Mouse (Mus musculus) midbrain, postnatal 0 days (tissue): ENCODE measurements at regions not wholly inside any gene's neighbourhood (a gene's known extent, or its start where the extent isn't known, plus 50 kb on each side); places are given as distances from the start of the nearest gene placed in this dataset.

Source experiments
- ATAC-seq: fragments of 200-750 bp; cut with Nextera tagmentation; 2 replicates; pipeline ENCODE4 v1.8.0; 2017; ENCODE audit warnings: moderate number of reproducible peaks, mild to moderate bottlenecking, moderate TSS enrichment, moderate library complexity; ENCODE audit not compliant: low FRiP score
- DNase-seq: peaks from one replicate; pipeline ENCODE4 v3.0.0-alpha.2; 2015; ENCODE audit warnings: low spot score
- H3K27ac ChIP-seq: fragments of 300-500 bp; sonication (generic); 2 replicates; pipeline ENCODE4 v1.5.1; 2014; ENCODE audit warnings: low read depth, mild to moderate bottlenecking, low read length, mixed read lengths
- H3K27me3 ChIP-seq: fragments of 300-500 bp; sonication (generic); 2 replicates; pipeline ENCODE4 v1.6.1; 2014; ENCODE audit warnings: low read length, control low read depth, mixed read lengths; ENCODE audit not compliant: insufficient read depth
- H3K36me3 ChIP-seq: fragments of 300-500 bp; sonication (generic); 2 replicates; pipeline ENCODE4 v1.6.1; 2014; ENCODE audit warnings: low read length, control low read depth, mixed read lengths; ENCODE audit not compliant: insufficient read depth
- H3K4me1 ChIP-seq: fragments of 300-500 bp; sonication (generic); 2 replicates; pipeline ENCODE4 v1.6.1; 2014; ENCODE audit warnings: mild to moderate bottlenecking, control low read depth, antibody characterized with exemption, low read length, mixed read lengths; ENCODE audit not compliant: insufficient read depth
- H3K4me2 ChIP-seq: fragments of 300-500 bp; sonication (generic); 2 replicates; pipeline ENCODE4 v1.6.1; 2014; ENCODE audit warnings: low read depth, mild to moderate bottlenecking, low read length, mixed read lengths; ENCODE audit not compliant: poor library complexity, severe bottlenecking
- H3K4me3 ChIP-seq: fragments of 300-500 bp; sonication (generic); 2 replicates; pipeline ENCODE4 v1.5.1; 2014; ENCODE audit warnings: low read depth, mild to moderate bottlenecking, low read length, moderate library complexity
- H3K9ac ChIP-seq: fragments of 300-500 bp; sonication (generic); replicated peaks from 2 replicates; pipeline ENCODE4 v1.6.1; 2014; ENCODE audit warnings: mild to moderate bottlenecking, low read length, moderate library complexity, mixed read lengths; ENCODE audit not compliant: poor library complexity, severe bottlenecking
- H3K9me3 ChIP-seq: fragments of 300-500 bp; sonication (generic); 2 replicates; pipeline ENCODE4 v1.6.1; 2016; ENCODE audit warnings: low read length, control low read depth
- CTCF ChIP-seq: IDR thresholded peaks from 2 replicates; pipeline ENCODE4 v1.5.1; 2016; ENCODE audit warnings: antibody characterized with exemption, mild to moderate bottlenecking
- WGBS: fragments of 180-500 bp; shearing (Covaris S2); extraction: QIAGEN DNeasy Blood & Tissue Kit; methylation state at CpG from one replicate; pipeline ENCODE4 v1.1.7; 2014; 5-methylcytosine and 5-hydroxymethylcytosine counted together

DNA sequence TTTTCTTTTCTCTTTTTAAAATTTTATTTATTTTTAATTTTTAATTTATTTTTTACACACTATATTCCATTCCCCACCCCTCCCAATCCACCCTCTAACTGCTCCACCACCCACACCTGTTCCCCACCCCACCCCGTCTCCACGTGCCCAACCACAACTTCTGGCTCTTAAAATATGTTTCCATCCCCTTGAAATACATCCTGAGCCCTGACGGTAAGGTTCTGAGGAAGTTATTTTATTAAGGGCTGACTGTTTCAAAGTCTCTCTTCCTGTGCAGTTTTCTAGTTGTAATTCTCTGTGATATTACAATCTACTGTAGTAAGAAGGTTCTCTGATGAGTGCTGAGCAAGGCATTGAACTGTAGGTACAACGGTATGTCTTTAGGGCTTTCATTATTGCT lies 325.6 kb upstream of the Negr1 start:
- 87% methylated on average over 4 of the region's 4 CpGs for WGBS
- no peak for TF ChIP-seq CTCF

DNA sequence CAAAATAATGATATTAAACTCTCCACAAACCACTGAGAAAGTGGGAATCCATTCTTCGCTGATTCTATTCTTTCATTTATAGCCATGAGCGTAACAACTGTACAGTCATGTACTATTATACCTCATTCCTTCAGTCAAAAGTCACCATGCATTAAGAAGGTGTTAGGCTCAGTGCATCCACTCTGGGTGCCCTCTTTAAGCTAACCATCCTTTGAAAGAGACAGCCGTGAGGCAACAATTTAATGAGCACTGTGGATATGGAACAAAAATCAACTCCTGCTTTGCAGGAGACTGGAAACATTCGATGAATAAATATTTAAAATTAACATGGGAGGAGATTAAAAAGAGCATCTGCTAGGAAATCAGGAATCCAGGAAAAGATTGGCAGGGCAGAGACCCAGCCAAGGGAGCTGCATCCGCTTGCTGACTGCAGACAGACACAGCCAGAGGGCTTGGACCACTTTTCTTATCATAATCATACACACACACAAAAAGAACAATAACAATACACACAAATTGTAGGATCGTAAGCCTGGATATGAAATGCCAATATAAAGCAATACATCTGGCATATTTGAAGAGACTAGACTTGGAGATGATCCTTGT lies 309.2 kb upstream of the Negr1 start:
- peak overlapping the region; percentile 34; the same call in 1 of the 2 replicates for H3K27ac ChIP-seq
- H3K4me1 ChIP-seq: no peaks in the 10 kb centered on the region
- ATAC-seq: no peak
- peak; percentile 11 for DNase-seq
- TF ChIP-seq CTCF: no peak
- 45% methylated on average over 6 of the region's 6 CpGs for WGBS
- no peaks in the 10 kb centered on the region for H3K9me3 ChIP-seq
- H3K27me3 ChIP-seq: no peaks in the 10 kb centered on the region
- H3K4me3 ChIP-seq: no peak overlapping the region
- no peaks in the 10 kb centered on the region for H3K36me3 ChIP-seq
- no peak overlapping the region for H3K9ac ChIP-seq
- H3K4me2 ChIP-seq: no peak overlapping the region

More for the DNA sequence above, 325.6 kb upstream of the Negr1 start:
- DNase-seq: no peak
- H3K27ac ChIP-seq: no peak overlapping the region
- H3K4me1 ChIP-seq: no peaks in the 10 kb centered on the region
- H3K4me2 ChIP-seq: no peak overlapping the region
- H3K9ac ChIP-seq: no peak overlapping the region
- H3K4me3 ChIP-seq: no peak overlapping the region
- H3K36me3 ChIP-seq: no peaks in the 10 kb centered on the region
- no peaks in the 10 kb centered on the region for H3K9me3 ChIP-seq
- H3K27me3 ChIP-seq: no peaks in the 10 kb centered on the region
- ATAC-seq: no peak

DNA sequence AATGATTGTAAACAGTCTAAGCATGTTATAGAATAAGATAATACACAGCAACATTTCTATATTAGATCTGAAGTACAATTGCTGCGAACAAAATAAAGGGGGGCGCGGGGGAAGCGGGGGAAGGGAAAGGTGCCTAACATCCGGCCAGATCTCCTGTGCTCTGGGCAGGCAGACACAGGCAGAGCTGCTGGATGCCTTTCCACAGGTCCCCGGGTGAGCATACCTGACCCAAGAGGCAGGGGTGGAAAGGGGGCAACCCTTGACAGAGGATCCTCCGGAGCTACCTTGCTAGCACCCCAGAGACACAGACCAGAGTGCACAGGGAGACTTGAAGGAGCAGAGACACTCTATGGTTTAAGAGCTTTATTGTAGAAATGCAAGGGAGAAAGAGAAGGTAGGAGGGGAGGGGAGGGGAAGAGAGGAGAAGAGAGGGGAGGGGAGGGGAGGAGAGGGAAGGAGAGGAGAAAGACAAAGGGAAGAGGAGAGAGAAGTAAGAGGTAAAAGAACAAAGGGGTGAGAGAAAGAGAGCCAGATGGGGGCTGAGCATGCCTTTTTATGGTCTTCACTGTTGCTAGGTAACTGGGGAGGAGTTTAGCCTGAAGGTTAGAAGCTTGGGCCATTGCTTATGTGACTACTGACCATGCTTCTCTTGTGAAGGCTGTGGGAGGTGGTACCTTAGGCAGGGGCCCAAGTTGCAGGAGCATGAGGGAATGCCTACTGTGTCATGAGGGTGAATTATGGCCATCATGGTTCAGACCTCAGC lies 308.2 kb upstream of the Negr1 start:
- Histone ChIP-seq H3K9me3 (no peaks in the 10 kb centered on the region), H3K4me3 (no peak overlapping the region), H3K9ac (no peak overlapping the region), H3K36me3 (no peaks in the 10 kb centered on the region), H3K4me1 (no peaks in the 10 kb centered on the region), H3K4me2 (no peak overlapping the region), H3K27ac (no peak overlapping the region), H3K27me3 (no peaks in the 10 kb centered on the region)
- DNase-seq (no peak), ATAC-seq (no peak)
- 72% methylated on average over 7 of the region's 7 CpGs for WGBS
- no peak for TF ChIP-seq CTCF

DNA sequence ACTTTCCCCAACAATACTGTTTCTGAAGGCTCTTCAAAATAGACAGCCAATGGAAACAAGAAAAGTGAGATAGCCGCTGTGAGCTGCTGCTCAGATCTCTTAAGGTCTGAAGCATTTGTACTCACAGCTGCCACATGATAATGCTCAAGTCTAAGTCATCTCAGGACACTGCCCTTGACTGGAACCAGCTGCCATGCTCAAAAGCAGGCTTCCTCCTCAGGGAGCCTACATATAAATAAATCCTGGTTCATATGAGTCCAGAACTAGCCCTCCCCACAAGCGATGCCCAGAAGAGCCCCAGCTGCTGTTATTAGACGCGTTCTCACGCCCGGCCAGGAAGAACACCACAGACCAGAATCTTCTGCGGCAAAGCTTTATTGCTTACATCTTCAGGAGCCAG lies 304.9 kb upstream of the Negr1 start:
- Histone ChIP-seq H3K9ac (no peak overlapping the region), H3K27me3 (no peaks in the 10 kb centered on the region), H3K36me3 (no peaks in the 10 kb centered on the region), H3K4me2 (no peak overlapping the region), H3K9me3 (no peaks in the 10 kb centered on the region), H3K27ac (no peak overlapping the region), H3K4me3 (no peak overlapping the region), H3K4me1 (no peaks in the 10 kb centered on the region)
- DNase-seq (no peak), ATAC-seq (no peak)
- WGBS: 99% methylated on average over 7 of the region's 7 CpGs
- TF ChIP-seq CTCF: no peak

DNA sequence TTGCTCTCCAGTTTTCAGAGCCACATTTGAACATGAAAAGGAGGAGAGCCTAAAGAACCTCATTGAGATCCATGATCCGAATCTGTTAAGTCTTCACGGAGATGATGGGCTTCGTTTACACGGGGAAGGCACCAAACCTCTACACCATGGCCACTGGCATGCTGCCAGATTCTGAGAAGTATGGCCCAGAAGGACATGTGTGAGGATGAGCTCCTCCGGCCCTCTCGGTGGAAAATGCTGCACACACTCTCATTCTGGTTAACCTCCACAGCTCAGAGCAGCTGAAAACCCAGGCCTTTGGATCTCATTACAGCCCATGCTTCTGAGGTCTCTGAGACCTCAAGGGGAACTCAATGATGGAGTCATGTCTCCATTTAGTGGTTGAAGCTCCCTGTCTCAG lies 296.9 kb upstream of the Negr1 start:
- H3K4me3 ChIP-seq: no peak overlapping the region
- no peaks in the 10 kb centered on the region for H3K36me3 ChIP-seq
- no peak for DNase-seq
- no peak overlapping the region for H3K4me2 ChIP-seq
- no peaks in the 10 kb centered on the region for H3K4me1 ChIP-seq
- WGBS: 94% methylated on average over 6 of the region's 6 CpGs
- no peak for ATAC-seq
- no peaks in the 10 kb centered on the region for H3K9me3 ChIP-seq
- no peak overlapping the region for H3K9ac ChIP-seq
- no peaks in the 10 kb centered on the region for H3K27me3 ChIP-seq
- no peak overlapping the region for H3K27ac ChIP-seq
- no peak for TF ChIP-seq CTCF

DNA sequence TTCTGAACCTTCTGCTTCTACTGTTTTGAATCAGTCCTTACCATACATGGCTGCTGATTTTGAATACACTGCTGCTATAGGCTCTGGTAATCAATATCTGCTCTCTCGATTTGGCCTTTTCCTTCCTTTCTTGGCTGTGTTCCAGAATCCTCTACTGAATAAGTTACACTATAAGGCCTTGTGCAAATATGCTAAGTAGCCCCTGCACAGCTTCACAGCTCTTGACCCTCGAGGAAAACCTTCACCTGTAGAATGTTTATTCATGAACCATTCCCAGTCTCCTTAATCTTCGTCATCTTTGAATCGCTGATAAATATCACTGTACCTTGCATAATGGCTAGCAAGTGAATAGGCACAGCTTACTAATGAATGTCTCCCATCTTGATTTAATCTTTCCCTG lies 293.9 kb upstream of the Negr1 start:
- Histone ChIP-seq H3K27ac (no peak overlapping the region), H3K4me3 (no peak overlapping the region), H3K36me3 (no peaks in the 10 kb centered on the region), H3K4me1 (no peaks in the 10 kb centered on the region), H3K27me3 (no peaks in the 10 kb centered on the region), H3K9me3 (no peaks in the 10 kb centered on the region), H3K9ac (no peak overlapping the region), H3K4me2 (no peak overlapping the region)
- ATAC-seq: no peak
- WGBS: 48% methylated on average over 4 of the region's 4 CpGs
- TF ChIP-seq CTCF: no peak
- no peak for DNase-seq
